Mouse (Mus musculus) left cerebral cortex, adult 8-10 months (tissue): ENCODE results near the gene Tex45. TPM values are rescaled to one million over a fixed set of nuclear protein-coding genes. Genes with fewer than 3 reads are reported as not detected.

Experiments
- DNase-seq, 2 experiments: peaks; one replicate each; pipeline ENCODE4 v3.0.0; 2022; ENCODE audit warnings: low spot score in 2 of 2
- total RNA-seq, 4 experiments: library from RNA; stranded (reverse); gene quantifications; 2 replicates each; pipeline ENCODE4 v1.2.4; 2022

Gene Tex45
- under 1 TPM in 1 of 4 experiments, not detected in 3; 0.30 TPM for total RNA-seq

GRCm38 (mm10) chr8:3470562-3470961 is at the start of gene Tex45:
Gene Tex45 (plus strand): TSS chr8:3470862.
- no peak for DNase-seq

- DNase-seq: no peak
These were observed 49.2 kb upstream of the Tex45 start for GRCm38 (mm10) chr8:3421507-3421906.

GRCm38 (mm10) chr8:3425217-3425616 is 45.4 kb upstream of the Tex45 start:
- no peak for DNase-seq

GRCm38 (mm10) chr8:3426211-3426610 is 44.5 kb upstream of the Tex45 start:
- DNase-seq: no peak

- no peak for DNase-seq
These were observed 42.2 kb upstream of the Tex45 start for GRCm38 (mm10) chr8:3428426-3428825.

- no peak for DNase-seq
These were observed 40.7 kb upstream of the Tex45 start for GRCm38 (mm10) chr8:3429966-3430365.

- no peak for DNase-seq
These were observed 39.5 kb upstream of the Tex45 start for GRCm38 (mm10) chr8:3431113-3431512.

GRCm38 (mm10) chr8:3436492-3436891 is 34.2 kb upstream of the Tex45 start:
- DNase-seq: no peak

GRCm38 (mm10) chr8:3439510-3439909 is 31.2 kb upstream of the Tex45 start:
- DNase-seq: no peak

- DNase-seq: no peak
These were observed 21.4 kb upstream of the Tex45 start for GRCm38 (mm10) chr8:3449226-3449625.

- no peak for DNase-seq
These were observed 20.0 kb upstream of the Tex45 start for GRCm38 (mm10) chr8:3450670-3451069.

GRCm38 (mm10) chr8:3451992-3452391 is 18.7 kb upstream of the Tex45 start:
- no peak for DNase-seq

- no peak for DNase-seq
These were observed 7.4 kb upstream of the Tex45 start for GRCm38 (mm10) chr8:3463248-3463647.

GRCm38 (mm10) chr8:3464309-3464708 is 6.4 kb upstream of the Tex45 start:
- DNase-seq: no peak

- DNase-seq: peak; percentile 75 to 80
These were observed 3.4 kb upstream of the Tex45 start, which contains the start of gene Pex11g for GRCm38 (mm10) chr8:3467006-3467885. Gene Pex11g (minus strand): TSS chr8:3467680.

GRCm38 (mm10) chr8:3467886-3468545 is 2.6 kb upstream of the Tex45 start:
- no peak for DNase-seq

GRCm38 (mm10) chr8:3468838-3469237 is 1.8 kb upstream of the Tex45 start:
- DNase-seq: no peak

- DNase-seq: no peak
These were observed 5.2 kb downstream of the Tex45 start for GRCm38 (mm10) chr8:3475715-3476429.

- DNase-seq: no peak
These were observed 9.6 kb downstream of the Tex45 start for GRCm38 (mm10) chr8:3480221-3480785.

- no peak for DNase-seq
These were observed 10.9 kb downstream of the Tex45 start for GRCm38 (mm10) chr8:3481605-3482004.

- no peak for DNase-seq
These were observed 11.6 kb downstream of the Tex45 start for GRCm38 (mm10) chr8:3482240-3482740.
